Mouse (Mus musculus) spleen, postnatal 4 days (tissue): ENCODE measurements around the gene C130026I21Rik.
"Not testable (repeated sequence)": the region's sequence is repeated elsewhere in the genome, so short reads cannot be mapped to it uniquely, and the experiment has no call there.

Experiments used
- DNase-seq, 2 experiments: peaks; one replicate each; pipeline ENCODE4 v3.0.0; 2022; ENCODE audit warnings: low spot score in 2 of 2

C130026I21Rik gene

DNA sequence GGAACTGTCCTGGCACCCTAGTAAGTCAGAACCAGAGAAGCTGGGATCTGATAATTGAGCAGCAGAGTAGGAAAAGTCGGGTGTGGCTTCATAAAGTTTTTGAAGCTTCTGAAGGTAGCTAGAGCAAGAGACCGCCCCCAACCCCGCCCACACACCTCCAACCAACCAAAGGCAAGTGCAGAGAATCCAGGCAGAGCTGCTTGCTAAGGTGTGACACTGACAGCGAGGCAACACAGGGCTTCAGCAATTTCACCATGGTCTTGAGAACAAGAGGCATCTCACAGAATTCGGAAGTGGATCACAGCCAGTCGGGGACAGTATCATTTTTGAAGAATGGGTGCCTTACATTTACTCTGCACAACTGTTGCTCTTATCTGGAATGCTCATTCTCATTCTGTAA is at the start of gene C130026I21Rik:
Gene C130026I21Rik, minus strand, starts transcription at position 101 of the 400 bp plus-strand sequence.
- not testable (repeated sequence) for DNase-seq

- peak in 1 of 2 experiments; percentile 61 for DNase-seq
These were observed 16.7 kb upstream of the C130026I21Rik start for GRCm38 (mm10) chr1:85287063-85287462.

- not testable (repeated sequence) for DNase-seq
These were observed 6.1 kb upstream of the C130026I21Rik start for GRCm38 (mm10) chr1:85276421-85276820.

DNA sequence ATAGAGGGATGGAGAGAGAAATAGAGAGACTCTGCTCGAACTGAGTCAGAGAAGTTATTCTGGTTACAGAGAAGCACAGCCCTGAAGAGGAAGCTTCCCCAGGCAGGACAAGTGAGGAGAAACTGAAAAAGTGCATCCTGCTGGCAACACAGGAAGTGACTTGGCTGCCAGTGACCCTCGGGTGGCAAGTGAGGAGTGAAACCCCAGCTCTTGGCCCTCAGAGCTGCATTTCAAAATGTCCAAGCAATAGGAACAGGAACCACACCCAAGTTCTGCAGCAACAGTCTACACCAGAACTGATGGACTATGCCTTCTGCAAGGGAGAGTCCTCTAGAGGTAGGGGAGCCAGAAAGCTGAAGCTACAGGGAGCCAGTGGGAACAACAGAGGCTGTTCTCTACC is 11.7 kb downstream of the C130026I21Rik start:
- DNase-seq: peak; percentile 59 to 87

GRCm38 (mm10) chr1:85255217-85255616 is 15.1 kb downstream of the C130026I21Rik start:
- peak in 1 of 2 experiments; percentile 63 for DNase-seq

DNA sequence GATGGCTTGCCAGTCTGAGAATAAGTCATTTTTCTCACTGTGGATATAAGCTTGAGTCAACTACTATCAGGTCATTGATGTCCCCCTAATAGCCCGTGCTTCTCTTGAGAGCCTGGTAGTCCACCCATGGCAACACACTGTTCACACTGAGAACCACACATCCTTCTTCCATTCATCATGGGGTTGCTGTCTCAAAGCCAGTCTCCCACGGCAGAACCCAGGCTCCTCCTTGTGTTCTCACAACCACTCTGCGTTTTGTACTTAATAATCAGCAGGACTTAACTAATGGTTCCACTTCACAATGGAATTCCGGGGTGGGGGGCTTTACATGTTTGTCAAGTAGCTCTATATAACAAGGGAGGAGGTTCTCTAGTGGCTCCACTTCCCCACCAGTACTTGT is 19.2 kb downstream of the C130026I21Rik start:
- DNase-seq: not testable (repeated sequence)

GRCm38 (mm10) chr1:85248985-85249384 is 21.4 kb downstream of the C130026I21Rik start:
- DNase-seq: peak; percentile 30 to 73

DNA sequence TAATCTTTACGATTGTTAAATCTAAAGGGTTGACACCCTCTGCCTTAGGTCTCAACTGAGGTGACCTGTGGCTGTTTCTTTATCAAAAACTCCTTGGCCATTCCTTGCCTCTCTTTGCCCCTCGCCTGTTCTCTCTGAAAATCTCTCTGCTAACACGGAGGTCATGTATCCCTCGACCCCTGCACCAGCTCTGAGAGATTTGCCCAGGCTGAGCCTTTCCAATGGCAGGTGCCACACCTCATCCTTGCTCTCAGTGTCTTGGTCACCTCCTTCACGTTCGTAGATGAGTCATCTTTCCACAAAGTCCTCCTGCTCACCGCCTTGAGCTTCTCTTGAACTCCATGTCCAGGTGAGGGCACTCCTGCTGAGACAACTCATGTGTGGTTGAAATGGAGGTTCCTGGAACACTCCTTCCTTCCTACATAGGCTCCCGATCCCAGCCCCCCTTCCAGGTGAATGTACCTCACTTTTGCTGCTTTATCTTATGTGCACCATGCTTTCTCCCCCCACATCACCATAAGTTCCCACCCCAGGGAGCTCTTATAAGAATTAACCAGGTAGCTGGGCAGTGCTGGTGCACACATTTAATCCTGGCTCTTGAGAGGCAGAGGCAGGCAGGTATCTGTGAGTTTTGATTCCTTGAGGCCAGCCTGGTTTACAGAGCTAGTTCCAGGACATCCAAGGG is 23.4 kb downstream of the C130026I21Rik start:
- DNase-seq: peak in 1 of 2 experiments; percentile 65

DNA sequence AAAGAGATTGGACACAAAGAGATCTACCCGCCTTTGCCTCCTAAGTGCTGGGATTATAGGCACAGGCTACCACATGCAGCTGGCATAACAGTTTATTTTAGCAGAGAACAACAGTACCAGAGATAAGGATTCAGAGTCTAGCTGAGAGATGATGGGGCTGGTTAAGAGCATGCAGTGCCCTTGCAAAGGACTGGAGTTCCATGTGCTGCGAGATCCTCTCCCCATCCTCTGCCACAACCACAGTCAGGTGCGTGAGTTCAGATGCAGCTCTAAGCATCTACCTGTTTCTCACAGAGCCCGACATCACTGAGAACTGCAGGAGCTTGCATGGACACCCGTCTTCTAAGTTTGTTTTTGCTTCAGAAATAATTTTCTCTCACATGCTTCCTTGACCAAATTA is 24.1 kb downstream of the C130026I21Rik start:
- DNase-seq: peak; percentile 21 to 73

DNA sequence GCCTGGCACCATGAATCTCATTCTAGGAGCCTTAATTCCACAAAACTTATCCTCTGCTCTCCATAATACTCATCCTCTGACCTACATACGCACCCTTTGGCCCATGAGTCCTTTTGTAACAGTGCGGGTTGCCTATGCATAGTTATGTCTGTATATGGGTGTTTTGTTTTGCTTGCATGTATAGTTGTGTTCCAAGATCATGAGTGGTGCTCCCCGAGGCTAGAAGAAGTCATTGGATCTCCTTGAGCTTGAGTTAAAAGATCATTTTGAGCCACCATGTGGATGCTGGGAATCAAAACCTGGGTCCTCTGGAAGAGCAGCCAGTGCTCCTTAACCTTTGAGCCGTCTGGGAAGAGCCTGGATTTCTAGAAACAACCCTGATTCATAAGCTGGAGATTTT is 25.4 kb downstream of the C130026I21Rik start:
- not testable (repeated sequence) for DNase-seq

DNA sequence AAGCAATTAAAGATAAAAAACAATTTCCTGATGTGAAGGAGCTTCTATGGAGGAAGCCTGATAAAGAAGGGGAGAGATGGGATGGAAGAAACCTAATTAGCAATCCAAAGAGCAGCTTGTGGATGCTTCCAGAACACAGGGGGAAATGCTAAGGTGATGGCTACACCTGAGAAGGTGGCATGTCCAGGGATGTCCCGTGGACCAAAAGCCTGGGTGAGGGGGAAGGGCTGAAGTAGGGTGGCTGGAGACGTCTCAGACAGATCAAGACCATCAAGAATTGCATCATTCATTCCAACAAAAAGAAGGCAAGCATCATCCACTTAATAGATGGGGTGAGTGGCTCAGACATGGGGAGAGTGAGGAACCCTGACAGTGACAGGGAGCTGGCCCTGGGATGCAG is 27.3 kb downstream of the C130026I21Rik start:
- peak in 1 of 2 experiments; percentile 62 for DNase-seq

- peak in 1 of 2 experiments; percentile 58 for DNase-seq
These were observed 31.2 kb downstream of the C130026I21Rik start for GRCm38 (mm10) chr1:85239018-85239775.

DNA sequence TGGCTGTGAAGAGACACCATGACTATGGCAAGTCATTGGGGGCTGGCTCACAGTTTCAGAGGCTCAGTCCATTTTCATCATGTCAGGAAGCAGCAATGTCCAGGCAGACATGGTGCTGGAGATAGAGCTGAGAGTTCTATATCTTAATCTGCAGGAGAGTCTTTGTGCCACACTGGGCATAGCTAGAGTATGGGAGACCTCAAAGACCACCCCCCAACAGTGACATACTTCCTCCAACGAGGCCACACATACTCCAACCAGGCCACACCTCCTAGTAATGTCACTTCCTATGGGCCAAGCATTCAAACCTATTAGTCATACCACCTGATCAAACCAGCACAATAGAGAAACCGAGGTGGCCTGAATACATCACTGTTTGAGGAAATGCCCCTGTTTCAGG is 63.8 kb downstream of the C130026I21Rik start:
- not testable (repeated sequence) for DNase-seq

DNA sequence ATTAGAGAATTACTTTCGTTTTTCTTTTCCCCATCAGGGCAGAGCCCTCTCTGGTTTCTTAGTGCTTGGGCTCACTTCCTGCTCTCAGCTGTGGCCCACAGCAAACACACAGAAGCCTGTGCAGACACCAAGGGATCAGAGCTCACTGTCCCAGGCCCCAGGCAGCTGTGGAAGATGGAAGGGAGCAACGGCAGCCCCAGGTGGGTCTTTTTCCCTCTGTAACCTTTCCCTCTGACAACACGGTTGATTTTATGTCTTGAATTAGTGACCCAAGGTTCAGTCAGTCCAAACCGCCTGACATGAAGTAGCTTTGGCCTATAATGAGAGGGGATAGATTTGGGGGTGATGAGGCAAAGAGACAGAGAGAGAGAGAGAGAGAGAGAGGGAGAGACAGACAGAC is 70.8 kb downstream of the C130026I21Rik start:
- peak; percentile 26 to 73 for DNase-seq

- peak; percentile 23 to 73 for DNase-seq
These were observed 71.6 kb downstream of the C130026I21Rik start for GRCm38 (mm10) chr1:85198647-85199350.

DNA sequence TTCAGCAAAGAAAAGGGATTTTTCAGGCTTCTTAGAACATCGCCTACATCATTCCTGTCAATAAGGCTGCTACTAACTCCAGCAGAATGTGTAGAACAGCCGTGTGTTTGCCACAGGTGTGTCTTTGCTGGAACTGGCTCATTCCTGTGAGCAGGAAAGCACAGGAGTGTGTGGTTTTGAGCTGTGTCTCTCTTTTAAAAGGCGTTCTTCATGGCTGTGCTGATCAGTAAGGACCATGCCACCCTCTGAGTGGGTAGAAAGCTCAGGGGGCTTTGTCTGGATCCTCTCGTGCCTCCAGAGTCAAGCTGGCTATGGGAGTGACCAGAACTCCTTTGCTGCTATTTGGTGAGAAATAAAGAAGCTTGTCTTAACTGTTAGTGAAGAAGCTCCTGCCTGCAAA is 73.6 kb downstream of the C130026I21Rik start:
- peak in 1 of 2 experiments; percentile 69 for DNase-seq

GRCm38 (mm10) chr1:85193761-85194160 is 76.6 kb downstream of the C130026I21Rik start:
- not testable (repeated sequence) for DNase-seq

DNA sequence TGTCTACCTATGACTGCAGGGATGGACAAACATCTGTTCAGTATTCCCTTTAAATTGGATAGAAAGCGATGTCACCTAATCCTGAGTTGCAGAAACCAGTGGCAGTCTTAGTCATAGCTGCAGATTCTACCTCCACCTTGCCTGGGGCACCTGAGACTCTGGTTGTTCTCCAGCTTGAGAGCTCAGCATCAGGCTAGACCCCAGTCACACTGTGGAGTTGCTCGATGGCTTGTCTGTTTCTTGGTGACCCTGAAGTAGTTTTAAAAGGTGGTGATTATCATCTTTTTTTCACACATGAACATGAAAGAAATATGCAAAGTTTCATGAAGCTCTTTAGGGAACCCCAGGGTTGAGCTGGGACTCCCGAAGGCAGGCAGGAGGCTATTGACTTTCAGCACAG is 88.4 kb downstream of the C130026I21Rik start:
- DNase-seq: not testable (repeated sequence)

GRCm38 (mm10) chr1:85178971-85179370 is 91.4 kb downstream of the C130026I21Rik start:
- not testable (repeated sequence) for DNase-seq

- not testable (repeated sequence) for DNase-seq
These were observed 107.5 kb downstream of the C130026I21Rik start for GRCm38 (mm10) chr1:85162841-85163240.

GRCm38 (mm10) chr1:85155151-85155550 is 115.2 kb downstream of the C130026I21Rik start:
- DNase-seq: not testable (repeated sequence)

DNA sequence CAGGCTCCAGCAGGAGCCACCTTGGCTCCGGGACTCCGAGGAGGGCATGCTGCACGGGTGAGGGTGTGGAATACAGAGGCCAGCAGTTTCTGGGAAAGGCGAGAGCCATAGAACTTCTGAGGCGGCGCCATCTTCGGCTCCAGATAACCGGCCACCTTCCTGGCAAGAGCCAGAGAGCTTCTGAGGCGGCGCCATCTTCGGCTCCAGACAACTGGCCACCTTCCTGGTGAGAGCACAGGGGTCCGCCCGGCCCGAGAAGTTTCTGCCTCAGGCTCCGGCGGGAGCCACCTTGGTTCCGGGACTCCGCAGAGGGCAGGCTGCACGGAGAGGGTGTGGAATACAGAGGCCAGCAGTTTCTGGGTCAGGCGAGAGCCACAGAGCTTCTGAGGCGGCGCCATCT is 136.7 kb downstream of the C130026I21Rik start:
- not testable (repeated sequence) for DNase-seq
